Mouse (Mus musculus) megakaryocyte progenitor cell, adult 5-6 weeks (primary cell): ENCODE data around the gene Lhfpl4. TPM values are rescaled to one million over a fixed set of nuclear protein-coding genes. Genes with fewer than 3 reads are reported as not detected.
A peak's percentile ranks its signal among the peaks of the same experiment; 100 is the strongest.

Experiments
- ATAC-seq: replicated peaks from 2 replicates; pipeline ENCODE4 v1.8.0; 2016; ENCODE audit warnings: mild to moderate bottlenecking, moderate TSS enrichment, inconsistent platforms; ENCODE audit not compliant: poor library complexity
- total RNA-seq, 2 experiments: library from RNA; stranded (forward) in 1 of 2; stranded (reverse) in 1 of 2; fragments of 157-497, 149-512 nt in 1 of 2; fragments of 200-1000 nt in 1 of 2; gene quantifications; 2 replicates each; pipeline versions ENCODE4 v1.2.3 to v1.2.4; 2015 to 2017

Gene Lhfpl4
- total RNA-seq (2015) (0.15 and 0.39 TPM in 2 replicates), total RNA-seq (2017) (not detected in 2 replicates)

GRCm38 (mm10) chr6:113194841-113195595 is at the start of gene Lhfpl4:
Gene Lhfpl4 (minus strand): TSS chr6:113195384.
- ATAC-seq, result no peak

- peak; percentile 47 for ATAC-seq
These were observed 47.6 kb upstream of the Lhfpl4 start for GRCm38 (mm10) chr6:113242753-113243152.

GRCm38 (mm10) chr6:113238442-113238841 is 43.3 kb upstream of the Lhfpl4 start:
- peak; percentile 43 for ATAC-seq

GRCm38 (mm10) chr6:113237542-113238270 is 42.5 kb upstream of the Lhfpl4 start, which contains the start of gene Mtmr14:
Gene Mtmr14 (plus strand): TSS chr6:113237843.
- ATAC-seq, result peak; percentile 98

- ATAC-seq, result no peak
These were observed 40.0 kb upstream of the Lhfpl4 start for GRCm38 (mm10) chr6:113235141-113235540.

GRCm38 (mm10) chr6:113226705-113227104 is 31.5 kb upstream of the Lhfpl4 start:
- peak; percentile 39 for ATAC-seq

- ATAC-seq, result peak; percentile 76
These were observed 30.6 kb upstream of the Lhfpl4 start for GRCm38 (mm10) chr6:113225798-113226197.

- no peak for ATAC-seq
These were observed 21.1 kb upstream of the Lhfpl4 start for GRCm38 (mm10) chr6:113216280-113216679.

GRCm38 (mm10) chr6:113195596-113195992 is 410 bp upstream of the Lhfpl4 start:
- ATAC-seq, result no peak

- ATAC-seq, result no peak
These were observed 705 bp downstream of the Lhfpl4 start for GRCm38 (mm10) chr6:113194517-113194840.

GRCm38 (mm10) chr6:113193765-113194460 is 1.3 kb downstream of the Lhfpl4 start:
- ATAC-seq, result peak; percentile 80

- no peak for ATAC-seq
These were observed 10.2 kb downstream of the Lhfpl4 start for GRCm38 (mm10) chr6:113184866-113185525.

GRCm38 (mm10) chr6:113184163-113184562 is 11.0 kb downstream of the Lhfpl4 start:
- ATAC-seq, result no peak

- ATAC-seq, result no peak
These were observed 15.9 kb downstream of the Lhfpl4 start for GRCm38 (mm10) chr6:113179195-113179733.

GRCm38 (mm10) chr6:113178286-113179194 is 16.6 kb downstream of the Lhfpl4 start:
- no peak for ATAC-seq

- no peak for ATAC-seq
These were observed 18.6 kb downstream of the Lhfpl4 start for GRCm38 (mm10) chr6:113176613-113177012.

- no peak for ATAC-seq
These were observed 19.7 kb downstream of the Lhfpl4 start for GRCm38 (mm10) chr6:113175469-113175868.

GRCm38 (mm10) chr6:113172568-113172967 is 22.6 kb downstream of the Lhfpl4 start:
- peak; percentile 94 for ATAC-seq

- no peak for ATAC-seq
These were observed 23.2 kb downstream of the Lhfpl4 start for GRCm38 (mm10) chr6:113172011-113172410.

GRCm38 (mm10) chr6:113170651-113171050 is 24.5 kb downstream of the Lhfpl4 start:
- ATAC-seq, result no peak
